Mouse (Mus musculus) cerebellum, adult 2 months (tissue): ENCODE measurements around the gene Optn. TPM values are rescaled to one million over a fixed set of nuclear protein-coding genes. Genes with fewer than 3 reads are reported as not detected.

Experiments used
- DNase-seq, 2 experiments: peaks; one replicate each; pipeline ENCODE4 v3.0.0; 2021
- H3K27ac ChIP-seq: fragments of 200-500 bp; 2 replicates; pipeline ENCODE4 v1.5.1; 2012; ENCODE audit warnings: low read length, control low read depth, inconsistent platforms; ENCODE audit not compliant: insufficient read depth
- H3K27me3 ChIP-seq: fragments of 200-500 bp; 2 replicates; pipeline ENCODE4 v1.6.1; 2012; ENCODE audit warnings: inconsistent platforms, mild to moderate bottlenecking, low read length, moderate library complexity; ENCODE audit not compliant: control insufficient read depth, insufficient read depth
- H3K4me1 ChIP-seq: fragments of 200-500 bp; 2 replicates; pipeline ENCODE4 v1.6.1; 2011; ENCODE audit warnings: low read length; ENCODE audit not compliant: control insufficient read depth, insufficient read depth
- H3K4me3 ChIP-seq: fragments of 200-500 bp; replicated peaks from 2 replicates; pipeline ENCODE3; 2011; ENCODE audit warnings: mild to moderate bottlenecking, low read depth, low read length, control low read depth; ENCODE audit not compliant: insufficient read depth
- CTCF ChIP-seq: fragments of 200-500 bp; IDR thresholded peaks from 2 replicates; pipeline ENCODE4 v1.5.1; 2011; ENCODE audit warnings: low read depth, mild to moderate bottlenecking, control low read depth, low read length, moderate library complexity, borderline replicate concordance; ENCODE audit not compliant: insufficient read depth
- POLR2A ChIP-seq: fragments of 200-500 bp; IDR thresholded peaks from 2 replicates; pipeline ENCODE4 v1.6.1; 2011; ENCODE audit warnings: low read length, control low read depth, borderline replicate concordance; ENCODE audit not compliant: insufficient read depth
- WGBS: fragments of 180-500 bp; shearing (Covaris S2); methylation state at CpG from one replicate; pipeline ENCODE4 v1.1.7; 2018; 5-methylcytosine and 5-hydroxymethylcytosine counted together
- polyA plus RNA-seq: library from polyadenylated mRNA; depleted of rRNA; stranded (reverse); fragments of >200 nt; gene quantifications from 2 replicates; pipeline ENCODE4 v1.2.3, GENCODE M21; 2012

The Optn gene
- polyA plus RNA-seq, 1 experiment: 16.3 TPM

GRCm38 (mm10) chr2:5087667-5088066, 23.8 kb upstream of the Optn start:
- no peaks in the 10 kb centered on the region for H3K4me1 ChIP-seq
- TF ChIP-seq CTCF (no peak), POLR2A (no peak)
- DNase-seq: no peak
- H3K4me3 ChIP-seq: no peak overlapping the region
- no peaks in the 10 kb centered on the region for H3K27me3 ChIP-seq
- no peak overlapping the region for H3K27ac ChIP-seq
- 92% methylated on average over 3 of the region's 3 CpGs for WGBS

GRCm38 (mm10) chr2:5083739-5084138, 19.9 kb upstream of the Optn start:
- 96% methylated on average over 7 of the region's 7 CpGs for WGBS
- Histone ChIP-seq H3K27me3 (no peaks in the 10 kb centered on the region), H3K4me3 (no peak overlapping the region), H3K27ac (no peak overlapping the region), H3K4me1 (no peaks in the 10 kb centered on the region)
- no peak for TF ChIP-seq POLR2A
- no peak for TF ChIP-seq CTCF
- DNase-seq: no peak

GRCm38 (mm10) chr2:5080053-5080787, 16.4 kb upstream of the Optn start:
- peak in 1 of 2 experiments; percentile 51 for DNase-seq
- Histone ChIP-seq H3K4me3 (no peak overlapping the region), H3K27ac (no peak overlapping the region), H3K27me3 (no peaks in the 10 kb centered on the region), H3K4me1 (no peaks in the 10 kb centered on the region)
- 6% methylated on average over 14 of the region's 14 CpGs for WGBS
- TF ChIP-seq POLR2A (no peak), CTCF (peak; percentile 85)

- Histone ChIP-seq H3K27me3 (no peaks in the 10 kb centered on the region), H3K4me1 (no peaks in the 10 kb centered on the region), H3K4me3 (no peak overlapping the region), H3K27ac (no peak overlapping the region)
- WGBS: 76% methylated on average over 2 of the region's 2 CpGs
- TF ChIP-seq POLR2A (no peak), CTCF (no peak)
- DNase-seq: no peak
Observed at GRCm38 (mm10) chr2:5077937-5078336, 14.1 kb upstream of the Optn start.

GRCm38 (mm10) chr2:5077490-5077889, 13.6 kb upstream of the Optn start:
- no peak for DNase-seq
- 86% methylated on average over 2 of the region's 2 CpGs for WGBS

GRCm38 (mm10) chr2:5075856-5076255, 12.0 kb upstream of the Optn start:
- Histone ChIP-seq H3K27ac (no peak overlapping the region), H3K4me1 (no peaks in the 10 kb centered on the region), H3K4me3 (no peak overlapping the region), H3K27me3 (no peaks in the 10 kb centered on the region)
- DNase-seq: no peak
- TF ChIP-seq CTCF: no peak
- TF ChIP-seq POLR2A: no peak

More at GRCm38 (mm10) chr2:5077490-5077889, 13.6 kb upstream of the Optn start:
- Histone ChIP-seq H3K27me3 (no peaks in the 10 kb centered on the region), H3K27ac (no peak overlapping the region), H3K4me1 (no peaks in the 10 kb centered on the region), H3K4me3 (no peak overlapping the region)
- no peak for TF ChIP-seq CTCF
- TF ChIP-seq POLR2A: no peak

- H3K27ac ChIP-seq: no peak overlapping the region
- H3K4me3 ChIP-seq: no peak overlapping the region
- no peak for DNase-seq
- H3K27me3 ChIP-seq: no peaks in the 10 kb centered on the region
- TF ChIP-seq CTCF (no peak), POLR2A (no peak)
- no peaks in the 10 kb centered on the region for H3K4me1 ChIP-seq
- 57% methylated on average over 2 of the region's 2 CpGs for WGBS
Observed at GRCm38 (mm10) chr2:5075432-5075831, 11.6 kb upstream of the Optn start.

- no peak for DNase-seq
- no peaks in the 10 kb centered on the region for H3K27me3 ChIP-seq
- TF ChIP-seq POLR2A (no peak), CTCF (no peak)
- H3K27ac ChIP-seq: no peak overlapping the region
- H3K4me3 ChIP-seq: no peak overlapping the region
- WGBS: 93% methylated on average over 3 of the region's 3 CpGs
- H3K4me1 ChIP-seq: no peaks in the 10 kb centered on the region
Observed at GRCm38 (mm10) chr2:5073785-5074184, 9.9 kb upstream of the Optn start.
